Mouse (Mus musculus): Measurements from ENCODE around the gene Kcnn4.

DNA sequence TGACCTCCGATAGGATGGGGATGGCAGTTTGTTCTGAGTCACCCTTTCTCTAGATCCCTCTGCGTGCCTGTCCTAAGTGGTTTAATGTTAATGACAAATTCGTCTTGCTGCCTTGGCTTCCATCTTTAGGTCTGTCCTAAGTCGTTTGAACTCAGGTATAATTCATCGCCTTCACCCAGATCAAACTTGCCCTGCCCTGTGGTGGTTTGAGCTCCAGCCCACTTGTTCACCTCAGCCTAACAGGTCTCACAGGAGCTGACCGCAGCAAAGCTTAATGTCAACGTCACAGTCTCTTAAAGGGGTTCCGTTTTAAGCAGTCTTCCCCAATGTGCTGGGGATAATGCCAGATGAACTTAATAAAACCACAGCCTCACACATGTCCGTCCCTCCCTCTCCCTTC, 55.9 kb downstream of the Kcnn4 start:
- TF ChIP-seq CTCF (IDR thresholded peaks at IDR 0.05; ENCODE audit: low read depth) (no peak), EP300 (IDR thresholded peaks at IDR 0.05; ENCODE audit: low read depth) (no peak)

All from liver, embryonic 14.5 days (tissue).